Mouse (Mus musculus): Measurements from ENCODE around the gene Vamp1. TPM values are rescaled to one million over a fixed set of nuclear protein-coding genes. Genes with fewer than 3 reads are reported as not detected.

Gene Vamp1
- polyA plus RNA-seq, 1 experiment from 2014 or later: 7.3 TPM

GRCm38 (mm10) chr6:125236782-125237181, 21.4 kb downstream of the Vamp1 start, which contains the start of gene Cd27:
Gene Cd27 (minus strand): TSS chr6:125237010.
- no peak within 1 kb of the TSS for H3K27ac ChIP-seq (ENCODE audit: low read length)
- H3K4me3 ChIP-seq (replicated peaks; ENCODE audit: low read length): no peak within 1 kb of the TSS
- no peaks in the 10 kb centered on the region for H3K9me3 ChIP-seq (ENCODE audit: control insufficient read depth, low read length)
- ATAC-seq: no peak
- 18% methylated on average over 6 of the region's 6 CpGs for WGBS
- H3K36me3 ChIP-seq (ENCODE audit: control insufficient read depth, insufficient read depth): no peaks in the 10 kb centered on the region
- H3K4me2 ChIP-seq (ENCODE audit: low read length): no peak within 1 kb of the TSS
- H3K9ac ChIP-seq (replicated peaks; ENCODE audit: low read depth, low read length): no peak within 1 kb of the TSS
- H3K4me1 ChIP-seq (replicated peaks; ENCODE audit: control insufficient read depth, insufficient read depth, low read length): peaks cover 3% of the 10 kb centered on the region
- no peaks in the 10 kb centered on the region for H3K27me3 ChIP-seq (replicated peaks; ENCODE audit: control insufficient read depth, insufficient read depth, low read length)

DNA sequence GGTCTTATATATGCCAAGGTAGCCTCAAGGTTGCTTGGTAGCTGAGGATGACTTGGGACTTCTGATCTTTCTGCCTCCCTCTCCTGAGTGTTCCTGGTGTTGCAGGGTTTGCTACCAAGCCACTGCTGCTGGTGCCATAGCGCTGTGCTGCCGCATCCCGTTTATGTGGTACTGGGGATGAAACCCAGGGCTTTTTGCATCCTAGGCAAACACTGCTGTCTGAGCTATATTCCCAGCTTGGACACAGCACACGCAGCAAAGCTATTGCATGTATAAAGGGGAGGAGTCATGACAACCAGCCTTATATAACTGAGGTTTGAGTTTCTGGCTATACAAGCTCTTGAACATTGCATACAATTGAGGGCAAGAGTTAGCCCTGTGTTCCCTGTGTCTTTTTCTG, 22.1 kb downstream of the Vamp1 start:
- H3K4me3 ChIP-seq (replicated peaks; ENCODE audit: low read length): no peak overlapping the region
- no peaks in the 10 kb centered on the region for H3K9me3 ChIP-seq (ENCODE audit: control insufficient read depth, low read length)
- no peak overlapping the region for H3K27ac ChIP-seq (ENCODE audit: low read length)
- 90% methylated on average over 4 of the region's 4 CpGs for WGBS
- ATAC-seq: no peak
- H3K4me2 ChIP-seq (ENCODE audit: low read length): no peak overlapping the region
- no peaks in the 10 kb centered on the region for H3K4me1 ChIP-seq (replicated peaks; ENCODE audit: control insufficient read depth, insufficient read depth, low read length)
- no peak overlapping the region for H3K9ac ChIP-seq (replicated peaks; ENCODE audit: low read depth, low read length)
- H3K36me3 ChIP-seq (ENCODE audit: control insufficient read depth, insufficient read depth): no peaks in the 10 kb centered on the region
- no peaks in the 10 kb centered on the region for H3K27me3 ChIP-seq (replicated peaks; ENCODE audit: control insufficient read depth, insufficient read depth, low read length)

DNA sequence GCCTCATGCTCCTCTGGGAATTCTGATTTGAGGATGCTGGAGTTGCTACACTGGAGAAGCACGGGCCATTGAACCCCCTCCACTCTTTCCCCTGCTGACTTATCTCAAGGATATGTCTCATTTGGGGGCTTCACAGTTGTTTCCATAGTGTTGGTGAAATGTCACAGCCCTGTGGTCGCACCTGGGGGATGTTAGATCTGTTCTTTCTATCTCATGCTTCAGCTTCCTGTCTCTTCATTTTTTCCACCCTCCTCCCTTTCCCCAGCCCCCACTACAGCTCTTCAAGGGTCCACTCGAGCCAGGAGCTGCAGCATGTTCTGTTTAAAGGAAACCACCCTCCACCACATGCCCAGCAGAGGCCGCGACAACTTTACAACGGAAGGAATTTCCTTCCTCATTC, 23.0 kb downstream of the Vamp1 start:
- Histone ChIP-seq H3K27ac (ENCODE audit: low read length) (no peak overlapping the region), H3K36me3 (ENCODE audit: control insufficient read depth, insufficient read depth) (no peaks in the 10 kb centered on the region), H3K27me3 (replicated peaks; ENCODE audit: control insufficient read depth, insufficient read depth, low read length) (no peaks in the 10 kb centered on the region), H3K4me1 (replicated peaks; ENCODE audit: control insufficient read depth, insufficient read depth, low read length) (no peaks in the 10 kb centered on the region), H3K9me3 (ENCODE audit: control insufficient read depth, low read length) (no peaks in the 10 kb centered on the region), H3K4me3 (replicated peaks; ENCODE audit: low read length) (no peak overlapping the region), H3K9ac (replicated peaks; ENCODE audit: low read depth, low read length) (no peak overlapping the region), H3K4me2 (ENCODE audit: low read length) (no peak overlapping the region)
- 85% methylated on average over 6 of the region's 6 CpGs for WGBS
- ATAC-seq: no peak

DNA sequence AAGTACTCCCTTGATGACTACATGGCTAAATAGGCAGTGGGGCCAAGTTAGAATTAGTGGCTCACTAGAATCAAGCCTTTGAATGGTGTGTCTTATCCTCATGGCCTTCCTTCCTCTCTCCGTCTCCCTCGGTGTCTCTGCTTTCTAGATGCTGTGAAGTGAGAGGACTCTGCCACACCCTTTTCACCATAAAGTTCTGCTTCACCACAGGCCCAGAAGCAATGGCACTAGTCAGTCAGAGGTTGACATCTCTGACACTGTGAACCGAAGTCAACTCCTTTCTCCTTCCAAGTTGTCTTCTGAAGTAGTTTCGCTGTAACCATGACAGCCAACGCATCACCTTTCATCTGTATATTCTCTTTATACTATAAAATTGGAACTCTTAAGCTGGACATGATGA, 24.2 kb downstream of the Vamp1 start:
- Histone ChIP-seq H3K4me3 (replicated peaks; ENCODE audit: low read length) (no peak overlapping the region), H3K27ac (ENCODE audit: low read length) (no peak overlapping the region), H3K27me3 (replicated peaks; ENCODE audit: control insufficient read depth, insufficient read depth, low read length) (no peaks in the 10 kb centered on the region), H3K4me1 (replicated peaks; ENCODE audit: control insufficient read depth, insufficient read depth, low read length) (no peaks in the 10 kb centered on the region), H3K4me2 (ENCODE audit: low read length) (no peak overlapping the region), H3K36me3 (ENCODE audit: control insufficient read depth, insufficient read depth) (no peaks in the 10 kb centered on the region), H3K9me3 (ENCODE audit: control insufficient read depth, low read length) (no peaks in the 10 kb centered on the region), H3K9ac (replicated peaks; ENCODE audit: low read depth, low read length) (no peak overlapping the region)
- no peak for ATAC-seq
- WGBS: 90% methylated on average over 5 of the region's 5 CpGs

- ATAC-seq: no peak
- H3K27ac ChIP-seq (ENCODE audit: low read length): no peak overlapping the region
- H3K9ac ChIP-seq (replicated peaks; ENCODE audit: low read depth, low read length): no peak overlapping the region
- H3K27me3 ChIP-seq (replicated peaks; ENCODE audit: control insufficient read depth, insufficient read depth, low read length): no peaks in the 10 kb centered on the region
- no peaks in the 10 kb centered on the region for H3K9me3 ChIP-seq (ENCODE audit: control insufficient read depth, low read length)
- 90% methylated on average over 5 of the region's 5 CpGs for WGBS
- H3K4me3 ChIP-seq (replicated peaks; ENCODE audit: low read length): no peak overlapping the region
- H3K36me3 ChIP-seq (ENCODE audit: control insufficient read depth, insufficient read depth): no peaks in the 10 kb centered on the region
- H3K4me2 ChIP-seq (ENCODE audit: low read length): no peak overlapping the region
- H3K4me1 ChIP-seq (replicated peaks; ENCODE audit: control insufficient read depth, insufficient read depth, low read length): no peaks in the 10 kb centered on the region
Measured at GRCm38 (mm10) chr6:125240617-125241016, 25.3 kb downstream of the Vamp1 start.

DNA sequence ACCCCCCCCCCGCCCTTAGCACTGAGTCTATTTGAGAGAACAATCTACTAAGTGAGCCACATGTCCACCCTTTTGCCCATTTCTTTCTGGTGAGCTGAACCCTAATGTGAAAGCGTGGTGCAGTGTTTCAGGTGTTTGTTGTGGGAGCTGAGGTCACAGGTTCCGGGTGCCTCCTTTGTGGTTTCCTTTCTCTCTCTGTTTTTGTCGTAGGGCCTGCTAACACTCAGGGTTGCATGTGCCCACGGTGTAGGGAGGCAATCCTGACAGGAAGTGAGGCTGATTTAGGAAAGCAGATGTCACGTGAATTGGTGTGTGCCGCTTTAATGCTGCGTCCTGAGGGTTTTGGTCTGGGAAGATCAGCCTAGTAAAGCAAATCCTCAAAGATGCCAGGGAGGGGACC, 26.2 kb downstream of the Vamp1 start:
- Histone ChIP-seq H3K27me3 (replicated peaks; ENCODE audit: control insufficient read depth, insufficient read depth, low read length) (no peaks in the 10 kb centered on the region), H3K4me1 (replicated peaks; ENCODE audit: control insufficient read depth, insufficient read depth, low read length) (no peaks in the 10 kb centered on the region), H3K27ac (ENCODE audit: low read length) (no peak overlapping the region), H3K4me2 (ENCODE audit: low read length) (no peak overlapping the region), H3K36me3 (ENCODE audit: control insufficient read depth, insufficient read depth) (no peaks in the 10 kb centered on the region), H3K9me3 (ENCODE audit: control insufficient read depth, low read length) (no peaks in the 10 kb centered on the region), H3K9ac (replicated peaks; ENCODE audit: low read depth, low read length) (no peak overlapping the region), H3K4me3 (replicated peaks; ENCODE audit: low read length) (no peak overlapping the region)
- 84% methylated on average over 8 of the region's 8 CpGs for WGBS
- no peak for ATAC-seq

GRCm38 (mm10) chr6:125244551-125244950, 29.2 kb downstream of the Vamp1 start:
- no peaks in the 10 kb centered on the region for H3K36me3 ChIP-seq (ENCODE audit: control insufficient read depth, insufficient read depth)

GRCm38 (mm10) chr6:125252285-125252684, 36.9 kb downstream of the Vamp1 start:
- H3K4me3 ChIP-seq (replicated peaks; ENCODE audit: low read length): no peak overlapping the region
- H3K4me1 ChIP-seq (replicated peaks; ENCODE audit: control insufficient read depth, insufficient read depth, low read length): no peaks in the 10 kb centered on the region
- no peaks in the 10 kb centered on the region for H3K36me3 ChIP-seq (ENCODE audit: control insufficient read depth, insufficient read depth)
- no peak for ATAC-seq
- no peaks in the 10 kb centered on the region for H3K9me3 ChIP-seq (ENCODE audit: control insufficient read depth, low read length)
- no peak overlapping the region for H3K9ac ChIP-seq (replicated peaks; ENCODE audit: low read depth, low read length)
- WGBS: 93% methylated on average over 3 of the region's 3 CpGs
- H3K27me3 ChIP-seq (replicated peaks; ENCODE audit: control insufficient read depth, insufficient read depth, low read length): no peaks in the 10 kb centered on the region
- no peak overlapping the region for H3K27ac ChIP-seq (ENCODE audit: low read length)
- H3K4me2 ChIP-seq (ENCODE audit: low read length): no peak overlapping the region

More at GRCm38 (mm10) chr6:125244551-125244950, 29.2 kb downstream of the Vamp1 start:
- H3K27me3 ChIP-seq (replicated peaks; ENCODE audit: control insufficient read depth, insufficient read depth, low read length): no peaks in the 10 kb centered on the region
- no peak overlapping the region for H3K4me3 ChIP-seq (replicated peaks; ENCODE audit: low read length)
- no peak for ATAC-seq
- no peak overlapping the region for H3K9ac ChIP-seq (replicated peaks; ENCODE audit: low read depth, low read length)
- no peak overlapping the region for H3K4me2 ChIP-seq (ENCODE audit: low read length)
- H3K4me1 ChIP-seq (replicated peaks; ENCODE audit: control insufficient read depth, insufficient read depth, low read length): no peaks in the 10 kb centered on the region
- H3K27ac ChIP-seq (ENCODE audit: low read length): no peak overlapping the region
- WGBS: 35% methylated on average over 1 of the region's 1 CpGs
- H3K9me3 ChIP-seq (ENCODE audit: control insufficient read depth, low read length): no peaks in the 10 kb centered on the region

- H3K4me1 ChIP-seq (replicated peaks; ENCODE audit: control insufficient read depth, insufficient read depth, low read length): no peaks in the 10 kb centered on the region
- ATAC-seq: no peak
- H3K9me3 ChIP-seq (ENCODE audit: control insufficient read depth, low read length): no peaks in the 10 kb centered on the region
- no peak overlapping the region for H3K4me2 ChIP-seq (ENCODE audit: low read length)
- H3K4me3 ChIP-seq (replicated peaks; ENCODE audit: low read length): no peak overlapping the region
- H3K27ac ChIP-seq (ENCODE audit: low read length): no peak overlapping the region
- H3K27me3 ChIP-seq (replicated peaks; ENCODE audit: control insufficient read depth, insufficient read depth, low read length): no peaks in the 10 kb centered on the region
- 88% methylated on average over 8 of the region's 8 CpGs for WGBS
- H3K9ac ChIP-seq (replicated peaks; ENCODE audit: low read depth, low read length): no peak overlapping the region
- H3K36me3 ChIP-seq (ENCODE audit: control insufficient read depth, insufficient read depth): no peaks in the 10 kb centered on the region
Measured at GRCm38 (mm10) chr6:125252711-125253110, 37.4 kb downstream of the Vamp1 start.

Data from forebrain, embryonic 16.5 days (tissue).